Mouse (Mus musculus) forebrain, embryonic 15.5 days (tissue): Measurements from ENCODE around the gene Hdac11. TPM values are rescaled to one million over a fixed set of nuclear protein-coding genes. Genes with fewer than 3 reads are reported as not detected.
A peak's percentile ranks its signal among the peaks of the same experiment; 100 is the strongest.

ENCODE experiments used
- ATAC-seq: fragments of 200-750 bp; cut with Nextera tagmentation; replicated peaks from 2 replicates; pipeline ENCODE4 v1.8.0; 2017; ENCODE audit warnings: mild to moderate bottlenecking, moderate TSS enrichment, moderate library complexity
- H3K27ac ChIP-seq: fragments of 300-500 bp; sonication (generic); replicated peaks from 2 replicates; pipeline ENCODE4 v1.5.1; 2015; ENCODE audit warnings: mild to moderate bottlenecking, inconsistent platforms
- H3K27me3 ChIP-seq: fragments of 300-500 bp; sonication (generic); 2 replicates; pipeline ENCODE4 v1.6.1; 2015; ENCODE audit warnings: inconsistent platforms
- H3K36me3 ChIP-seq: fragments of 300-500 bp; sonication (generic); 2 replicates; pipeline ENCODE4 v1.6.1; 2015; ENCODE audit warnings: mild to moderate bottlenecking, inconsistent platforms
- H3K4me1 ChIP-seq: fragments of 300-500 bp; sonication (generic); 2 replicates; pipeline ENCODE4 v1.6.1; 2015; ENCODE audit warnings: inconsistent platforms
- H3K4me2 ChIP-seq: fragments of 300-500 bp; sonication (generic); replicated peaks from 2 replicates; pipeline ENCODE4 v1.6.1; 2015; ENCODE audit warnings: mild to moderate bottlenecking, inconsistent platforms
- H3K4me3 ChIP-seq: fragments of 300-500 bp; sonication (generic); 2 replicates; pipeline ENCODE4 v1.5.1; 2015; ENCODE audit warnings: mild to moderate bottlenecking, inconsistent platforms
- H3K9ac ChIP-seq: fragments of 300-500 bp; sonication (generic); replicated peaks from 2 replicates; pipeline ENCODE4 v1.6.1; 2015; ENCODE audit warnings: mild to moderate bottlenecking, inconsistent platforms
- H3K9me3 ChIP-seq: fragments of 300-500 bp; sonication (generic); 2 replicates; pipeline ENCODE4 v1.6.1; 2016; ENCODE audit warnings: inconsistent platforms
- WGBS: fragments of 180-500 bp; shearing (Covaris S2); methylation state at CpG from one replicate; pipeline ENCODE4 v1.1.7; 2015; ENCODE audit warnings: mixed read lengths; 5-methylcytosine and 5-hydroxymethylcytosine counted together
- polyA plus RNA-seq: library from polyadenylated mRNA; unstranded; fragments of >200 nt; fragmentation: Nextera tagmentation; extraction: Ambion mirVana; gene quantifications from 2 replicates; pipeline ENCODE4 v1.2.1, GENCODE M21; 2015

Gene Hdac11
- polyA plus RNA-seq, 1 experiment from 2014 or later = 24.1 TPM

GRCm38 (mm10) chr6:91145572-91145971, 10.9 kb upstream of the Hdac11 start:
- Histone ChIP-seq H3K4me1 (peaks cover 20% of the 10 kb centered on the region), H3K4me3 (no peak overlapping the region), H3K27me3 (no peaks in the 10 kb centered on the region), H3K27ac (peak overlapping the region; percentile 87), H3K4me2 (no peak overlapping the region), H3K36me3 (no peaks in the 10 kb centered on the region), H3K9me3 (no peaks in the 10 kb centered on the region), H3K9ac (no peak overlapping the region)
- WGBS = 66% methylated on average over 5 of the region's 5 CpGs
- no peak for ATAC-seq

DNA sequence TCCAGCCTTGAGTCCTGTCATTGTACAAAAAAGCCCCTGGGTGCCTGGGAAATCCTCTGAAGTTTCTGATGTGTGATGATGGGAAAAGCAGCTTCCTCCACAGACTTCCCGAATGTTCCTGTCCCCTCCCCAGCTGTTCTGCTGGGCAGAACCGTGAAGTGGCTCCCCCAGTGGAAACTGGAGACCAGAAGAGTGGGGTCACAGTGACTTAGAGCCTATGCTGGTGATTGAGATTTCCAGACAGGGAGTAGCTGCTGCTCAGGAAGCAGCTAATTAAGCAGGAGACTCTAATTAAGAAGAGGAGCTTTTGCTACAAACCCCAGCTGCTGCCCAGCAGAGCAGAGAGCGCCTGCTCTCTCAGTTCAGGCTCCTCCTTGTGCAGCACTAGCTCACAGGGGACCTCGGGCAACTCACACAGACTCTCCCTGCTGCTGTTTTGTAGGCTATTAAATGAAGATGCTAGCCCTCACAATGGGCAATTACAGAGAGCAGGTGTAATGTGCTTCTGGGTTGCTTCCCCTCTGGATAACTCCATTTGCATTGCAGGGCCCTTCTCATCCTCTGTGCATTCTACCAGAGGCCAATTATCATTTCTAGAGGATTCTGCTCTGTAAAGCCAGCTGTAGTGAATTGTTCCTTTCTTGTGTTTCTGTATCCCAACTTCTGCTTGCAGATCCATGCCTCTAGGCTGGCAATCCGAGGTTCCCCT, 9.9 kb upstream of the Hdac11 start:
- no peaks in the 10 kb centered on the region for H3K36me3 ChIP-seq
- H3K4me2 ChIP-seq = no peak overlapping the region
- peak overlapping the region; percentile 87 for H3K27ac ChIP-seq
- WGBS = 8% methylated on average over 5 of the region's 5 CpGs
- no peaks in the 10 kb centered on the region for H3K27me3 ChIP-seq
- peaks cover 20% of the 10 kb centered on the region for H3K4me1 ChIP-seq
- H3K9ac ChIP-seq = no peak overlapping the region
- H3K4me3 ChIP-seq = no peak overlapping the region
- H3K9me3 ChIP-seq = no peaks in the 10 kb centered on the region
- ATAC-seq = peak; percentile 79

DNA sequence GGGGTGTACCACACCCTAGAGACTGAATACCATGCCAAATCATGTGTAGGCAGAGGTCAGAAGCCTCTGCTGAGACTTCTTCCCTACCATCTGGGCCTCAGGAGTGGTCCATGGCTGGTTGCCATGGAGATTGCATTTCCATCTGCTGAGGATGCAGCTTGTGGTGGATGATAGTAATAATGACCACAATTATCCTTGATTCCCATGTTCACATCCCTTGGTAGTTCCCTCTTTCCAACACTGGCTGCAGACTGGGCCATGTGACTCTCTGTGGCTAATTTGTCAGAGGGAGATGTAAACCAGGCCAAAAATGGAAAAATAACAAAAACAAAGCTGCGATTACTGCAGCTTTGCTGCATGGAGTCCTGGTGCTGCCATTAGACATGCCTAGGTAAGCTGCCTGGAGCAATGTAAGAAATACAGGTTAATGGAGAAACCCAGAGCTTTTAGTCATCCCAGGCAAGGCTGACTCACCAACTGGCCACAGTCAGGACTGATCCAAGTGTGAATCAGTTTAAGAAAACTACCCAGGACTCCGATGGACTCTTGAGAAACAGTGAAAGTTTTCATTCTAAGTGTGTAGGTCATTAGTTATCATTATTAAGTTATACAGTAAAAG, 9.2 kb upstream of the Hdac11 start:
- H3K4me1 ChIP-seq = peaks cover 20% of the 10 kb centered on the region
- no peak overlapping the region for H3K4me3 ChIP-seq
- H3K9me3 ChIP-seq = no peaks in the 10 kb centered on the region
- H3K9ac ChIP-seq = no peak overlapping the region
- 72% methylated on average over 2 of the region's 2 CpGs for WGBS
- no peak overlapping the region for H3K4me2 ChIP-seq
- no peaks in the 10 kb centered on the region for H3K36me3 ChIP-seq
- peak; percentile 79 for ATAC-seq
- H3K27ac ChIP-seq = peak overlapping the region; percentile 87
- H3K27me3 ChIP-seq = no peaks in the 10 kb centered on the region

DNA sequence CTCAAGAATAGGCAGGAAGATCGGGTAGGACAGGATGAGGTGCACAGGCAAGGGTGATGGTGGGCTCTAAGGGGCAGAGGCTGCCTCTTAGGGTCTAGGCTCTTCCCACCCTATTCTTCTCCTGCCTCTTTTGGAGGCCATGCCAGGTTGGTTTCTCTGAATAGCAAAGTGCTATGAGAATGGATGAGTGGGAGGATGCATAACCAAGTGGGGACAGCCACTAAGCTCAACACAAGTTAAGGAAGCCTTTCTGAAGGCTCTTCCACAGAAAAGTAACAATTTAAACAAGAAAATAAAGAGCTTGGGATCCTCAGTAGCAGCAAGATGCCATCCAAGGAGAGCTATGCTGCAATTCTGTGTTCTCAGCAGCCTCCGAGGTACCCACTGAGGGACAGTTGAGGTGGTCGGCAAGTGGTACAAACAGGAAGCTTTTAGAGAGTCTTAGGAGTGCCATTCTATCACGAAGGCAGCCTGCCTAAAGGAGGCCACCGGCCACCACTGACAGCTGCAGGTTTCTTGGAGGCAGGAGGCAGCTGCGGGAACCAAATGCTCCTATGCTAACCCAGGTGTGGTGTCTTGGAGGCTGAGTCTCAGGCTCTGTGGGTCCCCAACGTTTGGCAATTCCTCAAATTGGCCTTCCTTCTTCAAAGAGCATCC, 3.4 kb upstream of the Hdac11 start:
- H3K27ac ChIP-seq = peak overlapping the region; percentile 74
- peak overlapping the region; percentile 27; the same call in 1 of the 2 replicates for H3K4me3 ChIP-seq
- no peaks in the 10 kb centered on the region for H3K36me3 ChIP-seq
- H3K4me1 ChIP-seq = peaks cover 47% of the 10 kb centered on the region
- no peaks in the 10 kb centered on the region for H3K9me3 ChIP-seq
- H3K27me3 ChIP-seq = no peaks in the 10 kb centered on the region
- peak overlapping the region; percentile 46 for H3K4me2 ChIP-seq
- 0 out of 2 replicates have a peak overlapping the region, but pooled peaks have one; percentile 5 for H3K9ac ChIP-seq
- WGBS = 30% methylated on average over 7 of the region's 7 CpGs
- no peak for ATAC-seq

- Histone ChIP-seq H3K27me3 (no peaks in the 10 kb centered on the region), H3K9ac (0 out of 2 replicates have a peak overlapping the region, but pooled peaks have one; percentile 5), H3K4me1 (peaks cover 53% of the 10 kb centered on the region), H3K4me2 (peak overlapping the region; percentile 46), H3K27ac (peak overlapping the region; percentile 74), H3K9me3 (no peaks in the 10 kb centered on the region), H3K4me3 (peak overlapping the region; percentile 27), H3K36me3 (no peaks in the 10 kb centered on the region)
- under 1% methylated on average over 10 of the region's 10 CpGs for WGBS
- ATAC-seq = peak; percentile 78
Observed at GRCm38 (mm10) chr6:91153549-91154064, 2.9 kb upstream of the Hdac11 start.

DNA sequence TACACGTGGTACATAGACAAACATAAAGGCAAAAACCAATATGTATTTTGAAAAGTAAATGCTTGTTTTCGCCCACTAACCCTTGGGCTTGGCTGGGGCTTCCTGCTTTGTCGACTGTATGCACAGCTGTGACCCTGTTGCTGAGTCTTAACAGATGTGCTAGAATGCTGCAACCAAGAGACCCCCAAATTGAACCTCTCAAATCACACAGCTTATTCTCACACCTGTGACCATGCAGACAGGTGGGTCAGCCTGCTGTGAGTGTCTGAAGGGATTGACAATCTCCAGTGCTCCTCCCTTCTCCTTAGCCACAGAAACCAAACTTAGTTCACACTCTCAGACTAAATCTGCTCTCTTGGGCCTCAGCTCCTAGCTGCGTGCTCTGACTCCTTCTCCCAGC, 1.8 kb upstream of the Hdac11 start:
- H3K9me3 ChIP-seq = no peaks in the 10 kb centered on the region
- no peak overlapping the region for H3K9ac ChIP-seq
- no peak overlapping the region for H3K4me2 ChIP-seq
- H3K36me3 ChIP-seq = no peaks in the 10 kb centered on the region
- H3K27ac ChIP-seq = peak overlapping the region; percentile 74
- ATAC-seq = no peak
- H3K4me1 ChIP-seq = peaks cover 63% of the 10 kb centered on the region
- 62% methylated on average over 4 of the region's 4 CpGs for WGBS
- H3K27me3 ChIP-seq = no peaks in the 10 kb centered on the region
- no peak overlapping the region for H3K4me3 ChIP-seq

DNA sequence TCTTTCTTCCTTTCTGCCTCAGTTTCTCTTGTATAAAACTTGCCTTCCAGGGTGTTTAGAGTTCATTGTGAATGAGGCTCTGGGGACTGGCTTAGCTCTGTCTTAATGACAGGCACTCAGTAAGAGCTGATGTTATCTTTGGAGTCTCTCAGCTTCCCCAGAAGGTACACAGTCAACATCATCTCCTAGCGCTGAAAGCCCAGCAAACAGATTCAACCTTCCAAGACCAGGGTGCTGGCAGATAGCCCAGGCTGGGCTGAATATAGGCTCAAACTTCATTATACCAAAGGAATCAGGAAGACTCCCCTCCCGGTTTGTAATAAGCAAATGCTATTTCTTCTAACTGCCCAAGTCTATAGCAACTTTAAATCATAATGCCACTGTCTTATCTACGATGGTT, 1.2 kb upstream of the Hdac11 start:
- H3K9ac ChIP-seq = no peak overlapping the region
- no peak overlapping the region for H3K4me2 ChIP-seq
- H3K36me3 ChIP-seq = no peaks in the 10 kb centered on the region
- peaks cover 68% of the 10 kb centered on the region for H3K4me1 ChIP-seq
- WGBS = 62% methylated on average over 3 of the region's 3 CpGs
- H3K27me3 ChIP-seq = no peaks in the 10 kb centered on the region
- ATAC-seq = no peak
- 0 out of 2 replicates have a peak overlapping the region, but pooled peaks have one; percentile 74 for H3K27ac ChIP-seq
- no peak overlapping the region for H3K4me3 ChIP-seq
- no peaks in the 10 kb centered on the region for H3K9me3 ChIP-seq

GRCm38 (mm10) chr6:91156062-91156461, 403 bp upstream of the Hdac11 start:
- peaks cover 76% of the 10 kb centered on the region for H3K4me1 ChIP-seq
- peak overlapping the region; percentile 66 for H3K4me3 ChIP-seq
- H3K27me3 ChIP-seq = no peaks in the 10 kb centered on the region
- 25% methylated on average over 4 of the region's 4 CpGs for WGBS
- no peaks in the 10 kb centered on the region for H3K9me3 ChIP-seq
- no peaks in the 10 kb centered on the region for H3K36me3 ChIP-seq
- ATAC-seq = no peak
- H3K9ac ChIP-seq = no peak overlapping the region
- H3K27ac ChIP-seq = peak overlapping the region; percentile 65; the same call in 1 of the 2 replicates
- peak overlapping the region; percentile 79 for H3K4me2 ChIP-seq

- Histone ChIP-seq H3K4me1 (peaks cover 78% of the 10 kb centered on the region), H3K4me3 (peak overlapping the region; percentile 66), H3K27ac (peak overlapping the region; percentile 65), H3K9ac (peak overlapping the region; percentile 72), H3K9me3 (no peaks in the 10 kb centered on the region), H3K36me3 (no peaks in the 10 kb centered on the region), H3K4me2 (peak overlapping the region; percentile 79), H3K27me3 (no peaks in the 10 kb centered on the region)
- ATAC-seq = no peak
- WGBS = 39% methylated on average over 6 of the region's 6 CpGs
Observed at GRCm38 (mm10) chr6:91157237-91157570, 739 bp downstream of the Hdac11 start.

- H3K4me3 ChIP-seq = no peak overlapping the region
Observed at GRCm38 (mm10) chr6:91159047-91159446, 2.6 kb downstream of the Hdac11 start.

DNA sequence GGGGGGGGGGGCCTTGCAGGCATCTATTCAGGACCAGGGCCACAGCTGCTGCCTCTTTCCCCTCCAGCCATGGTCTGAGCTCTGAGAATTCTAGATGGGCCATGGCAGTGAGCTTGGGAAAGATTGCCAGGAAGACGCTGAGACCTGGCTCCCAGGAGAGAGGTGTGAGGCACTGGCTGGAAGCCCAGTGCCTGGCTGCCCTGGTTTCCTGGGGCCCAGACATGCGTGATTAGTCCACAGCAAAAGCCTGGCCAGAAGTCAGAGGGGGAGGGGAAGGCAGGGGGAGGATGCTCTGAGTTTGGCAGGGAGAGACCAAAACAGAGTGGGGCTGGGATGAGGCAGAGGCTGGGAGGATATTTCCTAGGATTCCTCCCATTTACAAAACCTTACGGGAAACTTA, 3.9 kb downstream of the Hdac11 start:
- WGBS = 23% methylated on average over 3 of the region's 3 CpGs

More at GRCm38 (mm10) chr6:91159047-91159446, 2.6 kb downstream of the Hdac11 start:
- Histone ChIP-seq H3K4me2 (peak overlapping the region; percentile 79; the same call in 1 of the 2 replicates), H3K27me3 (no peaks in the 10 kb centered on the region), H3K36me3 (no peaks in the 10 kb centered on the region), H3K9me3 (no peaks in the 10 kb centered on the region), H3K4me1 (peaks cover 62% of the 10 kb centered on the region), H3K27ac (no peak overlapping the region), H3K9ac (no peak overlapping the region)
- no peak for ATAC-seq
- 86% methylated on average over 9 of the region's 9 CpGs for WGBS

GRCm38 (mm10) chr6:91160976-91161375, 4.5 kb downstream of the Hdac11 start:
- Histone ChIP-seq H3K4me2 (no peak overlapping the region), H3K9ac (no peak overlapping the region), H3K27ac (peak overlapping the region; percentile 55), H3K4me3 (no peak overlapping the region), H3K36me3 (no peaks in the 10 kb centered on the region), H3K4me1 (peaks cover 61% of the 10 kb centered on the region), H3K9me3 (no peaks in the 10 kb centered on the region), H3K27me3 (no peaks in the 10 kb centered on the region)
- ATAC-seq = no peak
- WGBS = 73% methylated on average over 2 of the region's 2 CpGs

More for the DNA sequence above, 3.9 kb downstream of the Hdac11 start:
- H3K9me3 ChIP-seq = no peaks in the 10 kb centered on the region
- H3K27me3 ChIP-seq = no peaks in the 10 kb centered on the region
- no peaks in the 10 kb centered on the region for H3K36me3 ChIP-seq
- no peak overlapping the region for H3K4me3 ChIP-seq
- H3K27ac ChIP-seq = peak overlapping the region; percentile 55
- H3K9ac ChIP-seq = no peak overlapping the region
- H3K4me1 ChIP-seq = peaks cover 61% of the 10 kb centered on the region
- 0 out of 2 replicates have a peak, but pooled peaks have one; percentile 11 for ATAC-seq
- H3K4me2 ChIP-seq = no peak overlapping the region
